Mouse (Mus musculus): ENCODE data around the gene Dnah17.

DNA sequence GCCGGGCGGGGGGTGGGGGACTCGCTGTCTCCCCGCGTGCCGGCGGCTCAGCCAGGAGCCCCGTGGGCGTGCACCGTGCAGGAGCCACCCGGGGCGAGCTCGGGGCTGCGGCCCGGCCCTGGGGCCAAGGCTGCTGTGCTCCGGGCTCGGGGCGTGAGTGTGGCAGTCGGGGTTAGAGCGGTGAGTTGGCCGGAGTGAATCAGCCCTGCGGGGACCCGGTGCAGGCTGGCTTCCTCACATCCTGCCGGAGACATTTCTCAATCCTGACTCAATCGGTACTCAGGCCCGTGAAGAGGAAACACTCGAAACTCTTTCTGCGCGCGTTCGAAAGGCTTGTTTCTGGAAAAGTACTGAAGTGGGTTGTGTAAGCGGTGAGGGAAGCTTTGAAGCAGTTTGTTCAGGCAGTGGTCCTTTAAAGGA, 143.4 kb downstream of the Dnah17 start:
- TF ChIP-seq CEBPB (IDR thresholded peaks at IDR 0.05; ENCODE audit: insufficient read depth, poor library complexity, severe bottlenecking) (no peak), MYOG (IDR thresholded peaks at IDR 0.05; ENCODE audit: control insufficient read depth in 1 of 3, insufficient read depth in 1 of 3, insufficient read length in 2 of 3, low read depth in 2 of 3) (no peak), TCF12 (IDR thresholded peaks at IDR 0.05; ENCODE audit: insufficient read depth, poor library complexity, severe bottlenecking) (no peak), POLR2A (IDR thresholded peaks at IDR 0.05; ENCODE audit: insufficient read length, low read depth) (no peak), MAX (IDR thresholded peaks at IDR 0.05; ENCODE audit: low read depth) (no peak), POLR2AphosphoS2 (IDR thresholded peaks at IDR 0.05; ENCODE audit: insufficient read length, low read depth) (no peak), TCF3 (IDR thresholded peaks at IDR 0.05; ENCODE audit: insufficient read length, low read depth) (no peak), USF1 (IDR thresholded peaks at IDR 0.05; ENCODE audit: low read depth) (no peak)
